Mouse (Mus musculus) forebrain, embryonic 15.5 days (tissue): ENCODE measurements around the gene Gpr63. TPM values are rescaled to one million over a fixed set of nuclear protein-coding genes. Genes with fewer than 3 reads are reported as not detected.
"Not testable (repeated sequence)": the region's sequence is repeated elsewhere in the genome, so short reads cannot be mapped to it uniquely, and the experiment has no call there.

Experiments
- ATAC-seq: fragments of 200-750 bp; cut with Nextera tagmentation; replicated peaks from 2 replicates; pipeline ENCODE4 v1.8.0; 2017; ENCODE audit warnings: mild to moderate bottlenecking, moderate TSS enrichment, moderate library complexity
- H3K27ac ChIP-seq: fragments of 300-500 bp; sonication (generic); replicated peaks from 2 replicates; pipeline ENCODE4 v1.5.1; 2015; ENCODE audit warnings: mild to moderate bottlenecking, inconsistent platforms
- H3K27me3 ChIP-seq: fragments of 300-500 bp; sonication (generic); 2 replicates; pipeline ENCODE4 v1.6.1; 2015; ENCODE audit warnings: inconsistent platforms
- H3K36me3 ChIP-seq: fragments of 300-500 bp; sonication (generic); 2 replicates; pipeline ENCODE4 v1.6.1; 2015; ENCODE audit warnings: mild to moderate bottlenecking, inconsistent platforms
- H3K4me1 ChIP-seq: fragments of 300-500 bp; sonication (generic); 2 replicates; pipeline ENCODE4 v1.6.1; 2015; ENCODE audit warnings: inconsistent platforms
- H3K4me2 ChIP-seq: fragments of 300-500 bp; sonication (generic); replicated peaks from 2 replicates; pipeline ENCODE4 v1.6.1; 2015; ENCODE audit warnings: mild to moderate bottlenecking, inconsistent platforms
- H3K4me3 ChIP-seq: fragments of 300-500 bp; sonication (generic); 2 replicates; pipeline ENCODE4 v1.5.1; 2015; ENCODE audit warnings: mild to moderate bottlenecking, inconsistent platforms
- H3K9ac ChIP-seq: fragments of 300-500 bp; sonication (generic); replicated peaks from 2 replicates; pipeline ENCODE4 v1.6.1; 2015; ENCODE audit warnings: mild to moderate bottlenecking, inconsistent platforms
- H3K9me3 ChIP-seq: fragments of 300-500 bp; sonication (generic); 2 replicates; pipeline ENCODE4 v1.6.1; 2016; ENCODE audit warnings: inconsistent platforms
- WGBS: fragments of 180-500 bp; shearing (Covaris S2); methylation state at CpG from one replicate; pipeline ENCODE4 v1.1.7; 2015; ENCODE audit warnings: mixed read lengths; 5-methylcytosine and 5-hydroxymethylcytosine counted together
- polyA plus RNA-seq: library from polyadenylated mRNA; unstranded; fragments of >200 nt; fragmentation: Nextera tagmentation; extraction: Ambion mirVana; gene quantifications from 2 replicates; pipeline ENCODE4 v1.2.1, GENCODE M21; 2015

Gene Gpr63
- polyA plus RNA-seq, 1 experiment from 2014 or later, result 2.2 TPM

DNA sequence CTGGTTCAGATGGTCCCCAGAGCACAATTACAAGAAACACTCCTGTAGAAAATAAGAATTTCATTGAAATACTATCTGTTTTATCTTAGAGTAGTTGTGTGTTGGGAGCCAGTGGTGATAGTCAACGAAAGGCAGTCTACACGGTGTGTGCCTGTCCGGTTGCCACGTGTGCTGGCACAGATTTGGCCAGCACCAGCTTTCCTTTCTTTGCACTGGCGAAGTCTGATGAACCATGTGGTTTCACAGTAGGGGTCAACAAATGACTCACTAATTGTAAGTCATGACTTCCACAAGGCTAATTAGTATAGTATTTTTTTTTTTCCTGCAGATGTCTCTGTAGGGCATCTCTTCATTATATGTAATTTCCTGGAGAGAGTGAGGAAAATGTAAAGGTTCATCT, 45.6 kb downstream of the Gpr63 start:
- Histone ChIP-seq H3K27ac (no peak overlapping the region), H3K4me2 (no peak overlapping the region), H3K9me3 (no peaks in the 10 kb centered on the region), H3K9ac (no peak overlapping the region), H3K4me1 (peaks cover 10% of the 10 kb centered on the region), H3K4me3 (no peak overlapping the region), H3K36me3 (peaks cover 15% of the 10 kb centered on the region), H3K27me3 (no peaks in the 10 kb centered on the region)
- WGBS, result 46% methylated on average over 5 of the region's 5 CpGs
- peak; percentile 62; the same call in 1 of the 2 replicates for ATAC-seq

DNA sequence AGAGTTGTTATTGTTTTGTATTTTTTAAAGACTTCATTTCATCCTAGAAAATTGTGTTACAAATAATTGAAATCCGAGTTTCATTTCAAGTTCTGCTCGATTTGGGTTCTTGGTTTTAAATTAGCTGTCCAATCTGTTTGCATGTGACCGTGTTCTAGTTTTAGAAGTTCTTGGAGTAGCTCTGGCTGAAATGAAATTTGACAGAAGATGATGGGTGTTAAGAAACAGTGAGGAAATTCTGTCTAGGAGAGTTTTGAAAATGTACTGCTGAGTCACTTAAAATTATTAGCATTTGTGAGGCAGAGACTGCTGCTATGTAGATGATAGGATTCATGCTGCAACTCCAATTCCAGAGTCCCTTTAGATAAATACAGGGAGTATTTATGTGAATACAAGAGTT, 46.5 kb downstream of the Gpr63 start:
- H3K27ac ChIP-seq, result no peak overlapping the region
- no peak overlapping the region for H3K4me2 ChIP-seq
- ATAC-seq, result no peak
- H3K27me3 ChIP-seq, result no peaks in the 10 kb centered on the region
- no peak overlapping the region for H3K9ac ChIP-seq
- 93% methylated on average over 3 of the region's 3 CpGs for WGBS
- peaks cover 6% of the 10 kb centered on the region for H3K36me3 ChIP-seq
- H3K4me3 ChIP-seq, result no peak overlapping the region
- H3K4me1 ChIP-seq, result peaks cover 10% of the 10 kb centered on the region
- H3K9me3 ChIP-seq, result no peaks in the 10 kb centered on the region

DNA sequence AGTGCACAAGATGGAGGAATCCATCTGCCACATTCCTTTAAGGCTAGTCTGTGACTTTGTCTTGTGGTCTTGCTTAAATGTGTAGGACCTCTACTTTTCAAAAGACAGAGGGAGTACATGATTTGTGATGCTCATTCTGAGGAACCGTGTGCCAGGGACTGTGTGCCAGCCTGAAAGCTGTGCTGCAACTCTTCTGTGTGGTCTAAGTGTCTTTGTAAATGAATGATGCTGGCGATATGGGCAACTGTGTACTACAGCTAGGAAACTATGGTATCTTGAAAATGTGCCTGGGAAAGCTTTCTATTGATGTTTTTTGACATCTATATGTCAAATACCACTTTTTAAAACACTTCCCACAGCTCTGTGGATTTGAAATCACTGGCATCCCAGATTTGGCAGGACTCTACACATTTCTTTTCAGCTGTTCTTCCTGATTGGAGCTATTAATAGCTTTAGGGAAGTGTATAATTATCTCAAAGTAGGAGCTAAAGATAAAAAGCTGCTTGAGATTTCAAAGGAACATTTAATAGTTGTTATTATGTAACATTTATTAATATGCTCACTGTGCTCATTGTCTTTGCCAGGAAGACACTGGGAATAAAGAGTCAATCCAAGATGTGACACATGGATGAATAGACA, 48.9 kb downstream of the Gpr63 start:
- peak overlapping the region; percentile 48; the same call in 1 of the 2 replicates for H3K27ac ChIP-seq

DNA sequence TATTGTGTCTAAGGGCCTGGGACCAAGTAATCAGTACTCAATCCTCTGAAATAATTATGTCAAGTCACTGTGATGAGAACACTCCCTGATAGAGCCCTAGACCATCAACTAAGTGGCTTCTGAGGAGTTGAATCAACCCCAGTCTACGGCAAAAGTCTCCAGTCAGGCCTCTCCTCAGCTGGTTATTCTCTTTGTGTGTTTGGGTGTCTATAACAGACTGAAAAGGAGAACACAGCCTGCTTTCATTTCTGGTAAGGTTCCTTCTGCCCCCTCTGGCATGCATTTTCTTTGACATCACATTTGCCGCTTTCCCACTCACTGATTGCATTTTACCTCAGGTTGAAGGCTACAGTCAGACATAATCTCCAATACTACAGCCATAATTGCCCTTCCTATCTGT, 62.0 kb downstream of the Gpr63 start:
- H3K36me3 ChIP-seq, result no peaks in the 10 kb centered on the region
- H3K9me3 ChIP-seq, result no peaks in the 10 kb centered on the region
- H3K4me1 ChIP-seq, result no peaks in the 10 kb centered on the region
- peak; percentile 71 for ATAC-seq
- no peak overlapping the region for H3K27ac ChIP-seq
- no peak overlapping the region for H3K4me3 ChIP-seq
- 44% methylated on average over 2 of the region's 2 CpGs for WGBS
- no peaks in the 10 kb centered on the region for H3K27me3 ChIP-seq
- H3K4me2 ChIP-seq, result no peak overlapping the region
- H3K9ac ChIP-seq, result no peak overlapping the region

More for the DNA sequence above, 48.9 kb downstream of the Gpr63 start:
- ATAC-seq, result peak; percentile 55; the same call in 1 of the 2 replicates
- Histone ChIP-seq H3K9ac (no peak overlapping the region), H3K4me3 (no peak overlapping the region), H3K36me3 (no peaks in the 10 kb centered on the region), H3K9me3 (no peaks in the 10 kb centered on the region), H3K4me1 (peaks cover 10% of the 10 kb centered on the region), H3K4me2 (no peak overlapping the region), H3K27me3 (no peaks in the 10 kb centered on the region)
- 67% methylated on average over 2 of the region's 2 CpGs for WGBS

DNA sequence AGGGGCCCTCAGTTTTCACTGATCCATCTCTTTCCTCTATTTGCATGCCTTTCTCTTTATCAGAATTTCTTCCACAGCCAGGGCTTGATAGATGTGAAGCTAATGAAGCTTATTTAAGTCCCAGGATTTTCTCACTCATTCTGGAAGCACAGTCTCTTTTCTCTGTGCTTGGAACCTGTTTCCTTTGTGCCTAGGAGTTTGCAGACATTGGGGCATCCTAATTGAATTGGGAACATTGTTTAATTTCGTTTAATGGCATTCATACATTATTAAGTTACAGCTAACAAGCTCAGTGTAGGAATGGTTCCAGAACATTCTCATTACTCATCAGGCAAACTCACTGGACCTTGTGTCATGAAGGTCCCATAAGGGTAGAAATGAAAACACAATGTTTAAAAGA, 62.5 kb downstream of the Gpr63 start:
- Histone ChIP-seq H3K4me2 (no peak overlapping the region), H3K27me3 (no peaks in the 10 kb centered on the region), H3K36me3 (no peaks in the 10 kb centered on the region), H3K4me1 (no peaks in the 10 kb centered on the region), H3K9ac (no peak overlapping the region), H3K4me3 (no peak overlapping the region), H3K9me3 (no peaks in the 10 kb centered on the region), H3K27ac (no peak overlapping the region)
- 19% methylated on average over 1 of the region's 1 CpGs for WGBS
- peak; percentile 69 for ATAC-seq

DNA sequence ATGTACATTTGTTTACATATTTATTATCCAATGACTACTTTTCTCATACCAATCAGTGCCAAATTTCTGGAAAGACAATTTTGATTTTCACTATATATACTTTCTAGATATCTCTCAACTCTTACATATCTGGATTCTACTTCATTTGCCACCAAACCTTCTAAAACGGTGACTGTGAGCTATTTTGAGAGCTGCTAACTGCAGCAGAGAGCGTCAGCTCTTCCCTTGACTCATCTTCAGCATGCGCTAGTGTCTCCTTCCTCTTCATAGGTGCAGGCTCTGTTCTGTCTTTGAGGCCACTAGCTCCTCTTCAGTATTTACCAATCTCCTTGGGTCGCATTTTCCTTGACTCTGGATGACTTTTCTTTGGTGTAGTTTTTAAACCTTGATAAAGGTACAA, 63.7 kb downstream of the Gpr63 start:
- no peak overlapping the region for H3K4me2 ChIP-seq
- WGBS, result 85% methylated on average over 4 of the region's 4 CpGs
- no peak overlapping the region for H3K4me3 ChIP-seq
- ATAC-seq, result no peak
- H3K27ac ChIP-seq, result no peak overlapping the region
- no peaks in the 10 kb centered on the region for H3K27me3 ChIP-seq
- no peaks in the 10 kb centered on the region for H3K9me3 ChIP-seq
- no peak overlapping the region for H3K9ac ChIP-seq
- no peaks in the 10 kb centered on the region for H3K4me1 ChIP-seq
- no peaks in the 10 kb centered on the region for H3K36me3 ChIP-seq

DNA sequence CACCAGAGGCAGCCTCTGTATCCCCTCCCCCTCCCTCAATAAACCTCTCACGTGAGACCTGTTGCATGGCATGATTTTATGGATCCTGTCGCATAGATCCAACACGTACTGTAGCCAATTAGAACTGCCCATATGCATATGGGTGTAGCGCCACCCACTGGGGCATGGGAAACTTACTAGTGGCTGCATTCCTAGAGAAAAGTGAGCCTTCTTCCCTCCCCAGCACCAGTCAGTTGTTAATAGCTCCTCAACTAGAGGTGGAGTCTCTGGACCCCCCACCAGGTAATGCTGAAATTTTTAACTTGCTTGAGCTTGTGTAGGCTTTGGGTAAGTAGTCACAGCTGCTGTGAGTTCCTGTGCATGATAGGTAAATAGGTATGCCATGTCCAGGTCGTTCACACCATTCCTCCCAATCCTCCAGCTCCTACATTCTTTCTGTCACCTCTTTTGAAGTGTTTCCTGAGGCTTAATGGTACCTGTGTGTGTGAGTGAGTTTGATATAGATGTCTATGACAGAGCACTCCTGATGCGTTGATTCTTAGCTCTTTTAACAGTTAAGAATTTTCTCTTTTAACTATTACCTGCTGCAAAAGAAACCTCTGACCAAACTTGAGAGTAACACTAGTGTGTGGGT, 69.1 kb downstream of the Gpr63 start:
- no peak for ATAC-seq
- 40% methylated on average over 6 of the region's 6 CpGs for WGBS
- H3K27me3 ChIP-seq, result no peaks in the 10 kb centered on the region

DNA sequence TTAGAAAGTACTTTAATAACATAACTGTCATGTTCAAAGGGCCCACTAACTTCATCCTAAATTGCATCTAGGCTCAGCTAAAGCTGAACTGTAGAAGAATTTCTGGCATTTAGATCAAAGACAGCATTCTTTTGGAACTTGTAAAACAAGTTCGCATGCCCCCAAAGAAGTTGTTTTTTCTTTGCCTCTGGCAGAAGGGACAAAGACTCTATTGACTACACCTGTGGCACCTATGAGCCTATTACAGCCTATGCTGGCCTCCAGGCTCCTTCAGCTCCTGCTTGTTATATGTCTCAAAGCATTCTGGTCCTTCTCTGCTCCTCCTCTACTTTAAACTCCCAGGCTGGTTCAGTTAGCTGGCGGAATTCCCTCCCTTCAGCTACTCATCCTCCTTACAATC, 69.6 kb downstream of the Gpr63 start:
- no peak for ATAC-seq
- WGBS, result 54% methylated on average over 2 of the region's 2 CpGs
- Histone ChIP-seq H3K4me2 (no peak overlapping the region), H3K9me3 (no peaks in the 10 kb centered on the region), H3K36me3 (no peaks in the 10 kb centered on the region), H3K4me3 (no peak overlapping the region), H3K27me3 (no peaks in the 10 kb centered on the region), H3K4me1 (no peaks in the 10 kb centered on the region), H3K27ac (no peak overlapping the region), H3K9ac (no peak overlapping the region)

More for the DNA sequence above, 69.1 kb downstream of the Gpr63 start:
- Histone ChIP-seq H3K36me3 (no peaks in the 10 kb centered on the region), H3K9me3 (no peaks in the 10 kb centered on the region), H3K27ac (no peak overlapping the region), H3K9ac (no peak overlapping the region), H3K4me2 (no peak overlapping the region), H3K4me1 (no peaks in the 10 kb centered on the region), H3K4me3 (no peak overlapping the region)

DNA sequence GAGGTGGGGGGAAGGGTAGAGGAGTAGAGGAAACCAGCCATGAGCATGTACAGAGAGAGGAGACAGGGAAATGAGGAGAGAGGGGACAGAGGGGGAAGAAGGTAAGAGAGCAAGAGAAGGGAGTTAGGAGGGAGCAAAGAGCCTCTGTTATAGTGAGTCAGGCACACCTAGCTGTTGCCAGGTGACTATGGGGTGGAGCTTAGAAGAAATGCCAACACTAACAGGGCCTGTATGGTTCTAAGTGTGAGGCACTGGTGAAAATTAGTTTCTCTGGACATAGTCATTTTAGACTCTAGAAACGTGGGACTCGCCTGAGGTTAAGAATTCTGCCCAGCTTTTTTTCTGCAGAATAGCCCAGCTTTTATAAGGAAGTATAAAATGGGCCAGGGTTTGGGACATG, 71.1 kb downstream of the Gpr63 start:
- 80% methylated on average over 2 of the region's 2 CpGs for WGBS
- H3K9me3 ChIP-seq, result no peaks in the 10 kb centered on the region
- no peaks in the 10 kb centered on the region for H3K36me3 ChIP-seq
- no peak overlapping the region for H3K27ac ChIP-seq
- no peaks in the 10 kb centered on the region for H3K4me1 ChIP-seq
- no peak overlapping the region for H3K4me2 ChIP-seq
- H3K4me3 ChIP-seq, result no peak overlapping the region
- no peak overlapping the region for H3K9ac ChIP-seq
- ATAC-seq, result no peak
- no peaks in the 10 kb centered on the region for H3K27me3 ChIP-seq

DNA sequence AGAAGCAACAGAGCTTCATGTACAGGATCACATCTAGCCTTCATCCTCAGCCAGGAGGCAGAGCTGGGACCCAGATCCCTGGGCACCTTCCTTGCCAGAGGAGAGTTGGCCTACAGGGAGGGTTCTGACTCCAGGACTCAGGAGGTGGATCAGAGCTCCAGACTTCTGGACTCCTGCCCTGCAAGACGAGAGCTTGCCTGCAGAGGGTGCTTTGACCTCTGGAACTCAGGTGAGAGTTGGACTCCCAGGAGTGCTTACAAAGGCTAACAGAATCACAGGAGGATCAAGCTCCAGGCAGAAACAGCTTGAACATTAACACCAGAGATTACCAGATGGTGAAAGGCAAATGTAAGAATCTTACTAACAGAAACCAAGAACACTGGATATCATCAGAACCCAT, 89.3 kb downstream of the Gpr63 start:
- H3K9me3 ChIP-seq, H3K9ac ChIP-seq, H3K27me3 ChIP-seq, H3K27ac ChIP-seq, H3K4me2 ChIP-seq, H3K4me1 ChIP-seq, H3K36me3 ChIP-seq, H3K4me3 ChIP-seq, ATAC-seq: not testable (repeated sequence)
- 83% methylated on average over 1 of the region's 1 CpGs for WGBS
